Mouse (Mus musculus): ENCODE data around the gene Sco1.

The Sco1 gene

GRCm38 (mm10) chr11:67043007-67043406 is 9.5 kb upstream of the Sco1 start:
- DNase-seq (ENCODE audit: low spot score) = no peak

- DNase-seq (ENCODE audit: low spot score) = no peak
Observed at GRCm38 (mm10) chr11:67044959-67045358, 7.5 kb upstream of the Sco1 start.

GRCm38 (mm10) chr11:67047199-67047598 is 5.3 kb upstream of the Sco1 start:
- no peak for DNase-seq (ENCODE audit: low spot score)

GRCm38 (mm10) chr11:67048496-67048895 is 4.0 kb upstream of the Sco1 start:
- no peak for DNase-seq (ENCODE audit: low spot score)

- DNase-seq (ENCODE audit: low spot score) = no peak
Observed at GRCm38 (mm10) chr11:67049256-67049655, 3.2 kb upstream of the Sco1 start.

GRCm38 (mm10) chr11:67051676-67052320 is 672 bp upstream of the Sco1 start:
- DNase-seq (ENCODE audit: low spot score) = no peak

DNA sequence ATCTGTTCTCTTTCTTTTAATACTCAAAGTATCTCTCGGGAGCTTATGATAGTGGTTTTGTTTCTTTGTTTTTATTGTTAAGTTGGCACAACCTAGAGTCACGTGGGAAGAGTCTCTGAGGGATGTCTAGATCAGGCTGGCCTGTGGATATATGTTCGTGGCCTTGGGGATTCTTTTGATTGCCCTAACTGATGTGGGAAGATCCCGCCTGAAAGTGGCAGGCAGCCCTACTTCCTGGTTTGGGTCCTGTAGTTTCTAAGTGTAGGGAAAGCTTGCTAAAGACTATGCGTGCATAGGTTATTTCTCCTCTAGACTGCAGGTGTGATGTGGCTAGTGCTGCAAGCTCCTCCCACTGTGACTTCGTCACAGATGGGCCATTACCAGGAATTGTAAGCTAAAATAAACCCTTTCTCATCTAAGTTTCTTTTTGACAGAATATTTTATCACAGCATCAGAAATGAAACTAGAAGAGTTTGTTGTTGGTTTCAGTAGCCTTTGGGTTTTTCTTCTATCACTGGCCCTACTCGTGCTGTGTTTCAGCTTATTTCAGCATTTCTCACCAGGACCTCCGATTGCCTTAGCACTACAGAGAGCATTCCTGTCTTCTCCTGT is 2.4 kb downstream of the Sco1 start:
- DNase-seq (ENCODE audit: low spot score) = no peak

DNA sequence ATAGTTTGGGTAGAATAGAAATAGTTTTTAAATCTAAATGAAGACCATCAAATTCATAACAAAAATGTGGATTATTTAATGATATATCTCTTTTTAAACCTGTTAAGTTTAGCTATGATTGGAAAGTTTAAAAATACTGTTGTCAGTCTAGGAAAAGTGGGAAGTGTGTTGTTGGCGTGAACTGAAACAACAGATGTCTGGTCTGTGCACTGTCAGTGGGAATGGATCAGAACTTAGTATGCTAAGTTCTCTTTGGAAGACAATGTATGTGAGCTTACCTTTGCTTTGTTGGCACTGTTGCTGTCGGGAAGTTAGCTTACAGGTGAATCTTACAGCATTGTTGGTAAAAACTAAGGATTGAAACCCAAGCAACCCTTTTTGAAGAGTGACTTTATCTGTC is 8.8 kb downstream of the Sco1 start:
- DNase-seq (ENCODE audit: low spot score) = no peak

DNA sequence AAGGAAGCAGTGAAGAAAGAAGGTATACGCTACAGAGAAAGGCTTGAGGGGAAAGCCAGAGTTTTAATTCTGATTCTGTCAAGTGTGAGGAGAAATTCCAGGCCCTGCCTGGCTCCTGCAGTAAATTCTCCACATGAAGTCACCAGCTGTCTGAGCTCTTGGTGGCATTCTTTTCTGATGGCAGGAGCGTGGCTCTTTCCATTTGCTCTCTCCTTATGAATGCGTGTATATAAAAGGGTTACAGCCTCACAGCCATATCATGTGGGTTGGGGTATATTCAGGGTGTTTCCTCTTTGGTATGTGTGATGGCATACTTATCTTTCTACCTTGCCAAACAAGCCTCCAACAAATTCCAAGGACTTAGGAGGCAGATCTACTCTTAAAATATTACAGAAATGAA is 10.3 kb downstream of the Sco1 start:
- peak; percentile 32 for DNase-seq (ENCODE audit: low spot score)

DNA sequence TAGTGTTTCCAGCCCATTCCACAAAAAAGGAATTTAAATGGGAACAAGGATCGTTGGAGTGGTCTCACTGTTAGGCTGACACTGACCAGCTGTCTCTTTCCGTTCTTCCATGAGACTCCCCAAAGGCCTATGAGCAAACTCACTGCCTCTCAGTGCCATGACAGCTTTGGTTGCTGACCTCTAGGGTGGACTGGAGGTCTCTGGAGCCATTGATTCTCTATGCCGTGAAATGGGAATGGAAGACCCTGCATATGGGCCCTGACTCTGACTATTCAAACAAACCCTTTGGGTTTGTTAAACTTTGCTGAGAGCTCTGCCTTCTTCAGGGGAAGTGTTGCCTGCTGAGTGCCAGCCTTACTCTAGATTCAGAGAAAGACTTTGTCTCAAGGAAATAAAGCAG is 15.3 kb downstream of the Sco1 start:
- no peak for DNase-seq (ENCODE audit: low spot score)

GRCm38 (mm10) chr11:67072615-67073130 is 20.2 kb downstream of the Sco1 start:
- DNase-seq (ENCODE audit: low spot score) = no peak

- no peak for DNase-seq (ENCODE audit: low spot score)
Observed at GRCm38 (mm10) chr11:67075036-67075435, 22.6 kb downstream of the Sco1 start.

DNA sequence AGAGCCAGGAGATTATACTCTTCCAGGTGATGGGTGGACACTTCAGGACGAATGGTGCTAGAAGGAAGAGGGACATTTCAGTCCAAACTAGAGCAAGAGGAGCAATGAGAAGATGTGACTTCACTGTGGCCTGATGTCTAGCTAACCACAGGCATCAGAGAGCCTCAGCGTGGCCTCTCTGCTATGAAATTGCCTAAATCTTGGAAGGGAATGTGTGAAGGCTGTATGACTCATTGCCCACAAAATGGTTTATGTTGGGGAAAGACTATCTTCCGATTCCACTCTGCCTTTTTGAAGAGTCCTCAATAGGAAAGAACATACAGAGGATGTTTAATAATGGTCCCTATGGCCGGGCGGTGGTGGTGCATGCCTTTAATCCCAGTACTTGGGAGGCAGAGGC is 24.3 kb downstream of the Sco1 start:
- no peak for DNase-seq (ENCODE audit: low spot score)

DNA sequence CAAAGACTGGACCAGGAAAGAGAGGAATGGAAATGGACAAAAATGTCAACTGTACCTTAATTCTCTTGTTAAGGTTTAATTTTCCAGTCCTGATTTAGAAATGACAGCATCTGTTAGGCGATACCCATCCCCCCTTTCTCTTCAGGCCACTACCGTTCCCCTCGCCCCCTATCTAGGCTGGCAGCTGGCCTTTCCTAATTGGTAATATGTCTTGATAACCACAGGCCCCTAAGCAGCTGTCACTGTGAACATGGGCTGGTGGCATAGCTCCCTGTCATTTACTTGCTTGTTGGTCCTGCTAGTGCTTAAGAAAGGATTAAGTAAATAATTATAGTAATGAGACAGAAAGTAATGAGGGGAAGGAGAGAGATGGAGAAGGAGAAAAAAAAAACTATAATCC is 25.0 kb downstream of the Sco1 start:
- no peak for DNase-seq (ENCODE audit: low spot score)

GRCm38 (mm10) chr11:67078000-67078399 is 25.5 kb downstream of the Sco1 start, which contains the start of gene Myh3:
Myh3 (plus strand) TSS chr11:67078300.
- no peak for DNase-seq (ENCODE audit: low spot score)

DNA sequence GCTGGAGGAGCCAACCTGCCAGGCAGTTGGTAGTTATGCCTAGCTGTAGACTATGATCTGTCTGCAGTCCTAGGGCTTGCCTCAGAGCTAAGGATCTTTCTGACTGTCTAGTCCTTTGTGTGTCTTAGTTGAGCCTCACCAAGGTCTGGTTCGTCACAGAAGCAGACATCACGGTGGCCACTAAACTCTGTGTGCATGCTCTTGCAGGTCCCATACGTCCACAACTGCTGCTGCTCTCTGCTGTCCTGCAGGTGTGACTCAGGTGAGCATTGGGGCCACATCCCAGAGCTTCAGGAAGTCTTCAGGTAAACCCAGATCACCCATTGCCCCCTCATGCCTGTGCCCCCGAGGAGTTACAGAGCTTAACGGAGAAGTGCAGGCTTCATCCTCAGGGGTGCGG is 26.4 kb downstream of the Sco1 start:
- DNase-seq (ENCODE audit: low spot score) = no peak

DNA sequence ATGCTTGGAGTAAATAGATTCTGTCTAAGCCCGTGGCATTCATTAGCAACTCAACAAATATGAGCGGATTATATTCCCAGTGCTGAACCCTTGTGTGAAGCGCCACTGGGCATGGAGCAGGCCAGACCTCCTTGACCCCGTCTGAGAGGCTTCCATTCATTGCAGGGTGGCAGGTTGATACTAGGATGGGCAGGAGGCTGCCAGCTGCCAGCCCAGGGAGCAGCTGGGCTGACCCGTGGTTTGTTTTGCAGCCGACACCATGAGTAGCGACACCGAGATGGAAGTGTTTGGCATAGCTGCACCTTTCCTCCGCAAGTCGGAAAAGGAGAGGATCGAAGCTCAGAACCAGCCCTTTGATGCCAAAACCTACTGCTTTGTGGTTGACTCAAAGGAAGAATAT is 27.3 kb downstream of the Sco1 start:
- no peak for DNase-seq (ENCODE audit: low spot score)

GRCm38 (mm10) chr11:67080168-67080567 is 27.7 kb downstream of the Sco1 start:
- DNase-seq (ENCODE audit: low spot score) = no peak

GRCm38 (mm10) chr11:67081125-67081649 is 28.7 kb downstream of the Sco1 start:
- DNase-seq (ENCODE audit: low spot score) = no peak

- DNase-seq (ENCODE audit: low spot score) = no peak
Observed at GRCm38 (mm10) chr11:67082188-67082587, 29.7 kb downstream of the Sco1 start.

GRCm38 (mm10) chr11:67082793-67083192 is 30.3 kb downstream of the Sco1 start:
- DNase-seq (ENCODE audit: low spot score) = no peak

DNA sequence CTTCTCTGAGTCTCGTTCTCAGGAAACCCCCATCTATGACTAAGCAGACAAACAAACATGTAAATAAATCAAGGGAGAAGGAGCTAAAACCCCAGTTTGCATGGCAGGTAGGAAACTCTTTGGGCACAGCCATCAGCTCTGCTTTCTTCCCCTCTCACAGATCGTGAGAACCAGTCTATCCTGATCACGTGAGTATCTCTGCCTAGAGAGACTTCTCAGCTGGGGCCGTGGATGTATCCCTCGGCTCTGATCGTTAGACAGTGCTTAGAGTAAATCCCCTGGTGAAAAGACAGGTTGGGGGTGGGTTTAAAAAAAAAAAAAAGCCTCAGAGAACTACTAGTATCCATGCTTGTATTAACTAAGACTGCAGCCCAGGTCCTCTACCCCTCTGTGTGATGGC is 30.8 kb downstream of the Sco1 start:
- no peak for DNase-seq (ENCODE audit: low spot score)

DNA sequence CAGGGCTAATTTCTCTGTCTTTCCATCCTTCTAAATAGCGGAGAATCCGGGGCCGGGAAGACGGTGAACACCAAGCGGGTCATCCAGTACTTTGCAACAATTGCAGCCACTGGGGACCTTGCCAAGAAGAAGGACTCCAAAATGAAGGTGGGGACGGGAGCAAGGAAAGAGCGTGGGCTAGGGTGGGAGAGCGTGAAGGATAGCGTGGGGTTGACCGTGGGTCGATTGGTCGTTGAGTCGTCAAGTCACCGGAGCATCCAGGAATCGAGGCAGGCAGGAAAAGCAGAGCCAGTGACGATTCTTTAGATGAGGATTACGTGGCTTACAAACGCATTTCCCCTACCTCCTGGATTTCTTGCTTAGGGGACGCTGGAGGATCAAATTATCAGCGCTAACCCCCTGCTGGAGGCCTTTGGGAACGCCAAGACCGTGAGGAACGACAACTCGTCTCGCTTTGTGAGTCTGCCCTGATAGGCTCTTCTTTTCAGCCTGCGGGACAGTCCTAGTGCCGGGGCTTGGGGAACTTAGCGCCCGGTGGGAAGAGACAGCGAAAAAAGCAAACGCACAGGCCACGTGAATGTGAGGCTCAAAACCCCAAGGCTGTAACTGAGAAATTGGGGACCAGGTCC is 31.4 kb downstream of the Sco1 start:
- no peak for DNase-seq (ENCODE audit: low spot score)

Measured in left cerebral cortex, adult 11 months (tissue).